Mouse (Mus musculus): Measurements from ENCODE around the gene Trip10.

Trip10 gene

DNA sequence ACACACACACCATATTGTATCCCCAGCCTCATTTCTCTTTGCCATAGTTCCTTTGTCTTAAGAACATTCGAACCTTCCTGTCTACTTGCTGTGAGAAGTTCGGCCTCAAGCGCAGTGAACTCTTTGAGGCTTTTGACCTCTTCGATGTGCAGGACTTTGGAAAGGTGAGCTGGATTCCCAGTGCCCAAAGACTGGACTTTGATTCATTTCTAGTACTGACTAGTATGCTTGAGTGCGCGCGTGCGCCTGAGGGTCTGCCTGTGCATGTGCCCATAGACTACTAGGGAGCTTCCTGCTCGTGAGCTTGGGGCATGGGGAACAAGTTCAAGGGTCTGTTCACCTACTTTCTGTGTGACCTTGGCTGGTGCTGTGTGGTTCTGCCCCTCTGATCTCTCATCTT lies 46.7 kb downstream of the Trip10 start:
- no peak for DNase-seq

DNA sequence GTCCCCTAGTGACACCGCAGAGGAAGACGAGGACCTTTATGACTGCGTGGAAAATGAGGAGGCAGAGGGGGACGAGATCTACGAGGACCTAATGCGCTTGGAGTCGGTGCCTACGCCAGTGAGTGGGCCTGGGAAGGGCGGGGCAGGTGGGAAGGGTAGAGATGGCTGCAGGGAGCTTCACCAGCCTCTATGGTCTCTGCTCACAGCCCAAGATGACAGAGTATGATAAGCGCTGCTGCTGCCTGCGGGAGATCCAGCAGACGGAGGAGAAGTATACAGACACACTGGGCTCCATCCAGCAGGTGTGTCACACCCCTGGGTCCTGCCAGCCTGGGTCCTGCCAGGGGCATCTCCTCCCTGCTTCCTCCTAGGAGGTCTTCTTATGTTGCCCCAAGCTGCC lies 47.8 kb downstream of the Trip10 start:
- no peak for DNase-seq

DNA sequence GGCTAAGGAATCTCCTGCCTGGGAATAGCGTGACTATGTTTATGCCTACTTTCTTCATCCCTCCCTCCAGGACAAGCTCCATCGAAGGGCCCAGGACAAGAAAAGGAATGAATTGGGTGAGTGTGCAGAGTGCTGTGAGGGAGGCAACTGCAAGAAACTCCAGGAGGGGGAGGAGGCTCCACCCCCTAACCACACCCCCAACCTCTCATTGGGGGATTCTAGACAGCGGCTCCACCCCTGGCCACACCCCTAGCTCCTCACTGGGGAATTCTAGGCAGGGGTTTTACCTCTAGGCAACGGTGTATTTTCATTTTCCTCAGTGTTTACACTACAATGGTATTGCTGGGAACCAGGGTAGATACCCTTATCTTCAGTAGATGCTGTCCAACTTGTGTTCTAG lies 56.3 kb downstream of the Trip10 start:
- DNase-seq: no peak

DNA sequence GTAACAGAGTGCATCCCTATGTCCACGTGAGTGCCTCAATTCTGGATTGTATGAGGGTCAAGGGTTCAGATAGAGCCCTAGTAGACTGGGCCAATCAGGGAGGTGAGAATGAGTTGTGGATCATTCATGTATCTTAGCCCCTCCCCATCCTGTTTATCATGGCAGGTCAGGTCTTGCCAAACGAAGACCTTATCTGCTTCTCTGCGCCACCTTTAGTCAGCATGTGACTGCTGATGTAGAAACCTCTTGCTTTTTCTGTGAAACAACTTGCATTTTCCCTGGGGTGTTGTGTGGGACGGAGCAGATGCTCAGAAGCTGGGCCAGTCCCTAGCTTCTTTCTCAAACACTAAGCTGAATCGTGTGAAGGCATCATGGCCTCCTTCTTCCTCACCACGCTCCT lies 57.8 kb downstream of the Trip10 start:
- DNase-seq: no peak

DNA sequence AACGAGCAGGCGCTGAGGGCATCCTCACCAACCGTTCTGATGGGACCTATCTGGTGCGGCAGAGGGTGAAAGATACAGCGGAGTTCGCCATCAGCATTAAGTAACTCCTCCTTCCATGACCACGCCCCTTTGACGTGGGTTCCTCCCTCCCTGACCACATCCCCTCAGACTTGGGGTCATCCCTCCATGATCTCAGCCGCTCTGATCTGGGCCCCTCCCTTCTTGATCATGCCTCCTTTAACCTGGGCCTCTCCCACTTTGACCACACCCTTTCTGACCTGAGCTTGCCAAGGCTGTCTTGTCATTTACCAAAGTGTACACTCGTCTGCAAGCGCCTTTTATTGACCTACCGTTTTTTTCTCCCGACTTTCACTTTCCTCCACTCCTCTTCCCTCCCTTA lies 62.5 kb downstream of the Trip10 start:
- no peak for DNase-seq

Data from cerebellum, adult 18-20 months (tissue).